Mouse (Mus musculus): ENCODE measurements around the gene Ppm1j.
"Not testable (repeated sequence)": the region's sequence is repeated elsewhere in the genome, so short reads cannot be mapped to it uniquely, and the experiment has no call there.

Gene Ppm1j

DNA sequence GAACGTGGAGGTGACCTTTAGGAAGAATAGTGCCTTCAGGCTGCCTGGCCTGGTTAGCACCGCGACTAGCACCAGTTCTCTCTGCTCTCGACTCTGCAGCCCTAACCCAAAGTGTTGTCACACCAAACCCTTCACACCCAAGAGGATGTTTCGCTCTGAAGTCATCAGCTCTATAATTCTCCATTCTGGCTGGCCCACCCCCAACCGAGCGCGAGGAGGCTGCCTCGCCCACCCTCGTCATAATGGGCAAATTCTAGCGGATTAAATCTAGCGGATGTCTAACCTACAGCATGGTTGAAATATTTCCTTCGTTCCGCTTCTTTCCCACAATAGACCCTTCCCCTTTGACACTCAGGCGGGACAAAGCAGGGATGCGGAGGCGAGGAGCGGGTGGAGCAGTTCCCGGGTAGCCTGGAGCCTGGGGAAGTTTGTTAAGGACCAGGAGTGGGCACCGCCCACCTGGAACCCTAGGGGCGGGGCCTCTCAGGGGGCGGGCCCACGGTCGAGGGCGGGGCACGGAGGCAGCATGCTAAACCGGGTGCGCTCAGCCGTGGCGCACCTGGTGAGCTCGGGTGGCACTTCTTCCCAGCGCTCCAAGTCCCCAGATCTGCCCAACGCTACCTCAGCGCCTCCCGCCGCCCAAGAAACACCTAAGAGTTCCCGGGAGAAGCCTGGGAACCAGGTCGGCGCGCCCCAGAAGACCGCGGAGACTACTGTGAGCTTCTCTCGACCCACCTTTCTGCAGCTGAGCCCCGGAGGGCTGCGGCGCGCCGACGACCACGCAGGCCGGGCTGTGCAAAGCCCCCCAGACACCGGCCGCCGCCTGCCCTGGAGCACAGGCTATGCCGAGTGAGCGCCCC, at the start of gene Ppm1j:
TSS of gene Ppm1j (plus strand) at position 496 of the 860 bp plus-strand sequence.
- peak; percentile 80 for DNase-seq (ENCODE audit: low spot score)

DNA sequence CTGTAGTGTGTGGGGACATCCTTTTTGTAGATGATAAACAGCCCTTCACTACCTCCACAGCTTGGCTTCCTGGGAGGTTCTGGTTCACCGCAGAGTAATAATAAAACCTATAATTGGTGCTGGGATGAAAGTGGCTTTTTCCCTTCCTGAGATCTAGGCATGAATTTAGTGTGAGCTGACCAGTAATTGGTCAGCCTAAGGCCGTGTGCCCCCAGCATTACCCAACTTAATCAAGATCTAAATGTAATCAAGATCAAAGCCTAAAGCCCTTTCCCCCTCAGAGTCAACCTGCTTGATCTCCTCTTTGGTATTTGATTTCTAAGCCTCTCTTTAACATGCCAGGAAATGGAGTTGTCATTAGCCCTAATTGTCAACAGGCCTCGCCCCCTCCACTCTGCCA, 47.9 kb upstream of the Ppm1j start:
- DNase-seq (ENCODE audit: low spot score) = no peak

DNA sequence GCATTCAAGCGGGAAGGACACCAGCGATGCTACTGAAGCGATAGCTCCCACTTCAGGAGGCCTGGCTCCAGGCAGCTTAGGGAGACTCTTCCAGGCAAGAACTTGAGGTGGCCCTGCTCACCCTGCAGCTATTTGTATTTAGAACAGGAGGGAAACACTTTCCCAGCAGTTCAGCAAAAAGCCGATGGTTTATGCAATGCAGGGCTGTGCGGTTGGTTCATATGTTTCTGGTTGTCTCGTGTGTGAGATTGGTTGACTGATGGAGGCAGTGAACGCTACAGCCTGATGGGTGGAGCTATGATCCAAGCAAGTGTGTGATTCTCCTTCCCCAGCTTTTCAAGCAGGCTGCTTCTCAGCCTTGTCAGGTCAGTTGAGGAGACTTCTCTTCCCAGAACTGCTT, 46.2 kb upstream of the Ppm1j start:
- DNase-seq (ENCODE audit: low spot score) = no peak

DNA sequence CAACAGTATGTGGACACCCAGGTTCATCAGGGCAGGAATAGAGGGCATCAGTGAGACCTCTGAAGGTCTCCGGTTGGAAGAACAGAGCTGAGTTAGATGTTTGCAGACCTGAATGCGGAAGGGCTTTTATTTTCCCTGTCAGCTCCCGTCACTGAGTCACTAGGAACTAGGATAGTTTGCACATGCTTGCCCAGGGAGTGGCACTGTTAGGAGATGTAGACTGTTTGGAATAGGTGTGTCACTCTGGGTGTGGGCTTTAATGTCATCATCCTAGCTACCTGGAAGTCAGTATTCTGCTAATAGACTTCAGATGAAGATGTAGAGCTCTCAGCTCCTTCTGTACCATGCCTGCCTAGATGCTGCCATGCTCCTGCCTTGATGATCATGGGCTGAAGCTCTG, 38.9 kb upstream of the Ppm1j start:
- DNase-seq (ENCODE audit: low spot score) = no peak

DNA sequence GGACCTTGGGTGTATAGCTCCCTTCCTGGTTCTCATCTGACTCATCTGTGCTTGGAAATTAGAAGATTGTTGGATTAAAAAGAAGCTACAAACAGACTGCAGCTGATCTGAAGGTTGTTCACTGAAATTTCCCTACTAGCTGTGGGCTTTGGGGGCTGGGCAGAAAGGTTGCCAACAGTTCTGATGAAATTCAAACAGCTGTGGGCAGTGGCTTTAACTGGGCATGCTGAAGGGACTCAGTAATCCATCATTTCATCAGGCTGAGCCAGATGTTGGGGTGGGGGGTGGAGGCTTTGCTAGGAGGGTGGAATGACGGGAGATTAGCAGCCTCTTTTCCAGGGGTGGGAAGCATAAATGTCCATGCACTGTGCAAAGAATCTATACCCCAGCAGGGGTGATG, 37.7 kb upstream of the Ppm1j start:
- DNase-seq (ENCODE audit: low spot score) = no peak

DNA sequence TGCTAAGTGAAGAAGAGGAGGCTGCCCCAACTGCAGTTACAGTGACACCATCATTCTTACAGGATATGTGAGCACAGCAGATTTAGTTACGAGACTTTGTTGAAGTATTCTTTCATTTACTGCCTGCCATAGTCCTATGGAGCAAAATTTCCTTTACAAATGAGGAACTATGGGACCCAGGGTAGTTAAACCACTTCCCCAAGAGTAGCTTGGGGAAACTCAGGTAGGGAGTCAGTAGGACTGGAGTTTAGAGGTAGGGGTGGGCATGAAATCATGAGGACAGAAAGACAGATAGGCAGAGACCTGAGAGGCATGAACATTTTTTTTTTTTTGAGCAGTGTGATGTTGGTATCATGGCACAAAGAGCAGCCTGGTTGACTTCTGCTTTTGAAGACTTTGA, 37.0 kb upstream of the Ppm1j start:
- no peak for DNase-seq (ENCODE audit: low spot score)

DNA sequence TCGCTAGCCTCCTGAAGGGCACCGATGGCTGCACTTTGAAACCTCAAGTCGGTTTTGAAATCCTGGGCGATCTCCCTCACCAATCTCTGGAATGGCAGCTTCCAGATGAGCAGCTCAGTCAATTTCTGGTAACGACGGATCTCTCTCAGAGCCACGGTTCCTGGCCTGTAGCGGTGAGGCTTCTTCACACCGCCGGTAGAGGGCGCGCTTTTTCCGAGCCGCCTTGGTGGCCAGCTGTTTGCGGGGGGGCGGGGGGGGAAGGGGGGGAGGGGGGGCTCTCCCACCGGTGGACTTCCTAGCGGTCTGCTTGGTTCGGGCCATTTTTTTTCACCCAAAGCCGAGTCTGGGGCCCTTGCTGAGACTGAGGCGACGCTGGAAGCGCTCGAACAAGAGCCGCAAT, 28.0 kb upstream of the Ppm1j start:
- peak; percentile 65 for DNase-seq (ENCODE audit: low spot score)

DNA sequence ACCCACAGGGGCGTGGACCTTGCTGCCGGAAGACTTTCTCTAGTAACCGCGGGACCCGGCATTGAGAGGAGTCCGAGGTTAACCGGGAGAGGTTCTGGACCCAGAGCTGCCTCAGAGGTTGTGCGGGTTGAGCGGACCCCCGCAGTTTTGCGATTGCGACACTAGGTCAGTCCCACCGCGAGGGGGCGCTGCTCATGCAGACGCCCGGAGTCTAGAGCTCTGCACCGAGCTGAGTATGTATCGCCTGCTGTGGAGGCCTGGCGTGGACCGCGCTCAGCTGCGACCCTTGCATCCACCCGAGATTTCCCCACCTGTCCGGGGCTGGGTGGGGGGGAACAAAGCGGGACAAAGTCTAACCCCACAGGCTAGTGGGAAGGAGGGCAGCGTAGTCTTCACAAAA, 22.4 kb upstream of the Ppm1j start:
- peak; percentile 87 for DNase-seq (ENCODE audit: low spot score)

DNA sequence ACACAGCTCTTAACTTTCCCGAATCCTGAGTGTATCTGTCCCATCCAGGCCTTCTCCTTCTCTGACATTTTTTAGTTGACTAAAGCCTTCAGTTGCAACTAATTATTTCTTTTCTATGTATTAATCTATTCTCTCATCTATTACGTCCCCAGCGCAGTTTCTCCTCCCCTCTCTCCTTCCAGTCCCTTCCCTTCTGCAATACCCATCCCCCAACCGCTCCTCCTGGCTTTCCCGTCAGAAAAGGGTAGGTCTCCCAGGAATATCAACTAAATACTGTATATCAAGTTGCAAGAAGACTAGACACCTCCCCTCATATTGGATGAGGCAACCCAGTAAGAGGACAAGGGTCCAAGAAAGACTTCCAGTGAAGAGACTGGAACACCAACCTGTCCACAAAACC, 22.0 kb upstream of the Ppm1j start:
- DNase-seq (ENCODE audit: low spot score) = no peak

DNA sequence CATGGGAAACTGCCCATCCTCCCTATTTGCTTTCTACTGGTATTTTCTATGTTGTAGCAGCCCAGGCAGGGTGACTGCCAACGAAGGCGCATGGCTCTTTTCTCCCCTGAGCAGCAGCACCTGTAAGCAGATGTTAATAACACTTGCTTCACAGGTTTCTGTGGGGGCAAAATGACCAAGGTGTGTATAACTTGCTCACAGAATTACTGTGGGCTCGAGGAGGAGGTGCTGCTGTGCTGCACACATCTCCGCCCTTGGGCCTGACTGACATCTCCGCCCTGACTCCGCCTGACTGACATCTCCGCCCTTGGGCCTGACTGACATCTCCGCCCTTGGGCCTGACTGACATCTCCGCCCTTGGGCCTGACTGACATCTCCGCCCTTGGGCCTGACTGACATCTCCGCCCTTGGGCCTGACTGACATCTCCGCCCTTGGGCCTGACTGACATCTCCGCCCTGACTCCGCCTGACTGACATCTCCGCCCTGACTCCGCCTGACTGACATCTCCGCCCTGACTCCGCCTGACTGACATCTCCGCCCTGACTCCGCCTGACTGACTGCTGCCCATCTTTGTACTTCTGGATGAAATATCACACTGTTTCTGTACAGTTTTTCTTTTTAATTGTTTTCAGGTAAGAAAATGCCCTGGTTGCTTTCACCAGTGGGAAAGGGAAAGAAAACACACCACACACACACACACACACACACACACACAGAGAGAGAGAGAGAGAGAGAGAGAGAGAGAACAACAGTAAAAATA, 18.6 kb upstream of the Ppm1j start:
- DNase-seq (ENCODE audit: low spot score) = not testable (repeated sequence)

DNA sequence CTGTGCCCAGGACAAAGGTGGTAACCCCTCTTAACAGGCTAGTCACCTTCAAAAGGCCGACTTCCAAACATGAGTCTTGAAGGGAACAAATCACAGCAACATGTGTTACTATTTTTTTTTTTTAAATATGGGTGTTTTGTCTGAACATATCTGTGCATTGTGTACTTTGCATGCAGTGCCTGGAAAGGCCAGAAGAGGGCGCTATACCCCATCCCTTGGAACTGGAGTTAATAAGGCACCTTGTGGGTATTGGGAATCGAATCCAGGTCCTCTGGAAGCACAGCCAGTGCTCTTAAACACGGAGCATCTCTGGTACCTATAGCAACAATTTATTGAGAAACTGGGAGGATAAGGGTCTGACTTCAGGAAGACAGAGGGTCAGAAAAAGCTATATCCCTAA, 15.8 kb upstream of the Ppm1j start:
- peak; percentile 67 for DNase-seq (ENCODE audit: low spot score)

DNA sequence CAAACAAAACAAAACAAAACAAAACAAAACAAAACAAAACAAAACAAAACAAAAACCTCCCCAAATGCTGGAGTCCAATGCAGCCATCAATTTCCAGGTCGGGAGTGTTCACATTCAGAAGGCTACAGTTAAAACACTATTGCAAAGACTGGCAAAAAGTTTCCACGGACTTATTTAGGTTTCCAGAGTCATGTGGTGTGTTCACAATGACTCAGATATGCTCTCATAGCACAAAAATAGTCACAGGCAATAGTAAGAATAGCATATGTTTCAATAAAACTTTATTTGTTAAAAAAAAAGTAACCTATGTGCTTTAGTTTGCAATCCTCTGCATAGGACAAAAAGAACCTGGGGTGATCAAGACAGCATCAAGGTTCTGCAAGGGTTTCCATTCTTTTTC, 13.7 kb upstream of the Ppm1j start:
- DNase-seq (ENCODE audit: low spot score) = no peak

DNA sequence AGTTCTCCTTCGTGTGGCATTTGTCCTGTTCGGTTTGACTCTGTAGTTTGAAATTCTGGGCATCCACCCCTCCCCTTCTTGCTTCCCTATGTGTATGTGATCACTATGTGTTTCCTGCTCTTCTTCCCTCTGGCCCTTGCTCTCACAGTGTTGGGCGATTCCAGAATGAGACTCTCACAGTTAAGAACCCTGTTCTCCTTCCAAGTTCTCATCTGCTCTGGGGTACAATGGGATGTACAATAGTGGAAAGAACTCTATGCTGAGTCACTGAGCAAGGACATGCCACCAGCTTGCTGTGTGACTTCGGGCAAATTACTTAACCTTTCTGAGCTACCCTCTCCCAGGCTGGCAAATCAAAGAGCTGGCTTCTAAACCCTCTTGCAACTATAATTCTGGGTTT, 13.1 kb upstream of the Ppm1j start:
- DNase-seq (ENCODE audit: low spot score) = no peak

DNA sequence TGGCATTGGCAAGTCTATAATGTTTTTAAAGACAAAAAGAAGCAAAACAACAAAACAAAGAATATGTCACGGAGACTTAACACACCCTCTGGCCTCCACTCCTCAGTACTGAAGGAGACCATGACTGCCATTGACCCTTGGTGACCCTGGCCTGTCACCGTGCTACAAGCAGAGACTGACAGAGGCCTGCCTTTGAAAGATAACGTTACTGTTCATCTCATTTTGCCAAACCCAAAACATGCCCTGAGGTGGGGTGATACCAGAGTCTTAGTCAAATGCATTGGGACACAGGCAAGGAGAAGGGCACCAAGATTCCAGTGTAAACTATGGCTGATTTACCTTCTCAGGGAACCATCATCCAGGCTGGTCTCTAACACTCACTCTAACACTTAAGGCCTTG, 11.7 kb upstream of the Ppm1j start:
- no peak for DNase-seq (ENCODE audit: low spot score)

DNA sequence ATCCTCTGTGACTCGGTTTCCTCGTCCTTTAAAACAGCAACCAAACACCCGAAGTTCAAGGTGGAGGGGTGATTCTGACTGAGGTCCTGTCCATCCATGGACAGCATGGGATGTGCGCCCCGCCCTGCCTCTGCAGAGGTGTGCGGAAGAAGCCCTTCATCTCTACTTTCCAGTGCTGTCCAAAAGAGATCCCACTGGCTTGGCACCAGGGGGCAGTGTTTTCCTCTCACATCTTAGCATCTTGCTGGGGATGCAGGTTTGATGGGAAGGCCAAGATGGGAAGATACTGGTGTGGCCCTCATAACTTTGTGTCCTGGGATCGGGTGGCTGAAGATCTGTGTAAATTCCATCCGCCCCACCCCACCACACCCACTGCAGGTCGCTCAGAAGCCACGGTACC, 10.8 kb upstream of the Ppm1j start:
- peak; percentile 74 for DNase-seq (ENCODE audit: low spot score)

DNA sequence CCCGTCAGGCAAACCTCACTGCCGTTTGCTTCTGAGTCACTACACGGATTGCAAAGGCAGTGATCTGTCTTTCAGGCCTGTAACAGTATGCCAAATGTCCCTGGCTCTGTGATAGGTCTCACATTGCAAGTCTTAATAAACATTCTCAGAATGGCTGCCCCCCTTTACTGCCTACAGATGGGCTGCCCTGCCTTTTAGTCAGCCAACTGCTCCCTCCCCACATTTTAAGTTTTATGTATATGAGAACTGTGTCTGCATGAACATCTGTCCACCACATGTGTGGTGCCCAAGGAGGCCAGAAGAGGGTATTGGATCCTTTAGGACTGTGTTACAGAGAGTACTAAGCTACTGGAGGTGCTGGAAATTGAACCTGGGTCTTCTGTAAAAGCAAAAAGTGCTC, 9.9 kb upstream of the Ppm1j start:
- no peak for DNase-seq (ENCODE audit: low spot score)

DNA sequence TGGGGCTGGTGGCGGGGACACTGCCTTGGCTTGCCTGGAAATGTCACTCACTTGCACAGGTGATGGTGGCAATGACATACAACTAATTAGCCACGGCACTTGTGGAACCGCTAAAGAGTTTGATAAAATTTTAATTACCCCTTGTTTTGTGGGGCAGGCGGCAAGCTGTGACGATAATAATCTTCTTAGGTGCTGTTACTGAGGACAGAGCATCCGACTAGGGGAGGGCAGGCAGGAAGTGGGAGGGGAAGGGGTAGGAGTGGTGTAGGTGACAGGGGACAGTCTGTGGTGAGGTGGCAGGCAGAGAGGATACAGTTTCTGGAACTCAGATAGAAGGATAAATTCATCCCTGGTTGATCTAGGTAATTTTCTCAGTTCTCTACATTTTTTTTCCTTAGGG, 9.4 kb upstream of the Ppm1j start:
- DNase-seq (ENCODE audit: low spot score) = no peak

DNA sequence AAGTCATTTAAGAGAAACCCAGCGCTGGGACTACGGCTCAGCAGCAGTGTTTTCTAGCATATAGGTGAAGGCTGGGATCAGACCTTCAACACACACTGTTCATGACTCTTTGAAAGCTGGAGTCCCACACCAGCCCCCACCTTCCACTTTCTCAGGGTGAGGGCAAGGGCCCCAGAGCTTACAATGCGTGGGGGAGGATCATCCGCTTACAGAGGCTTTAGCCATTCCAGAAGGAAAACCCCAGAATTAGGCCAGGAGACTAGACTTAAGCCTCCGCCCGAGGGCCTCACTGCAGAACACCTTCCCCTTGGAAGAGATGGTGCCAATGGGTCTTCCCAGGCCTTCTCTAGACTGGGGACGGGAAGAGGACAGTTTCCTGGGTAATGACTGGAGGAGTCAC, 7.6 kb upstream of the Ppm1j start:
- no peak for DNase-seq (ENCODE audit: low spot score)

DNA sequence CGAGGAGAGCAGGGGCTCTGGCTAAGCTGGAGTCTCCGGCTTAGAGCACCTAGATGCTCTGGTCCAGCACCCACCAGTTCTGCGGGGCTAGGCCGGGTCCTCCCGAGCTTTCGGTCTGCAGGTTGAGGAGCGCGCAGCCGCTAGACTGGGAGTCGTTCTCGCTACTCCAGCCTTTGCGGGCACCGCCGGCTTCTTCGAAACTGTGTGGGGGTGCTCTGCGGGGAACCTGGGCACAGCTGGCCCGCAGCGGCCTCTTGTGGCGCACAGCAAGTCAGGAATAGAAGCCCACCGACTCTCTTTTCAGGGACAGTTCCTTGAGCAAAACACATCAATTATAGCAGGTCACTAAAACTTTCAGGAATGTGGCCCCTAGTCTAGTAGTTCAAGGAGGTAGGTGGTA, 3.5 kb upstream of the Ppm1j start:
- no peak for DNase-seq (ENCODE audit: low spot score)

DNA sequence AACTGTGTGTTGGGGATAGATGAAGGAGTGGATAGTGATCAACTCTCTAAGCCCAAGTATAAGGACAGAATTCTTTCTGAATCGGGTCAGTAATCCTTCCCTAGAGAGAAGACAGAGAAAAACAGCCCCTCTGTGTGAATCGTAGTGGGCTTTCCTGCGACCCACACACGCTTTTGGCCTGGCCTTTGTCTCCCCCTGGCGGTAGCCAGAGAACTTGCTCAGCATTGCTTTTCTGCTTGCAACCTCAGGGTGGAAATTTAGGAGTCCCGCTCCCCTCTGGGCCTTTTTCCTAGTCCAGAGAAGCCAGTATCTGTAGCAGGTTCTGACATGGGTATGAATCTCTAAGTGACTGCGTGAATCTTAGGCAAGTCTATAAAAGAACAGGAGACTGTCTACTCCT, 907 bp upstream of the Ppm1j start:
- peak; percentile 83 for DNase-seq (ENCODE audit: low spot score)

DNA sequence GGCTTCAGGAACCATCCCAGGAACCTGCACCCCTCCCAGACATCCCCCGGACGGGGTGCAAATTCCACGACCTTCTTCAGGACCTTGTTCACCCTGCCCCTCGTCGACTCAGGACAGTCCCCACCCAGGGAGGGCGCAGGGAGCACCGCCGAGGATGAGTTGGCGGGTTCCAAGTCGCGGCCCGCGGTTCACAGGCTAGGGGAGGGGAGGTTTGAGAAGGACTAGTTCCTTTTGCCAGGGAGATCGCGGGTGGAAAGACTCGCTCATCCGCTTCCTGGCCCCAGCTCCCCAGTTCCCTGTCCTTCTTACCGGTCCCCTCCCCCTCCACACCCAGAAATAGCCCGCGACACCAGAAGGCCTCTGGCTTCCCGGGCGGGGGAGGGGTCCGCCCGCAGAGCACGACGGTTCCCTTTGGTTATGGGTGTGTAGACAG, 631 bp downstream of the Ppm1j start, which contains the start of gene Fam19a3:
TSS of gene Fam19a3 (minus strand) at position 370 of the 433 bp plus-strand sequence.
- no peak for DNase-seq (ENCODE audit: low spot score)

DNA sequence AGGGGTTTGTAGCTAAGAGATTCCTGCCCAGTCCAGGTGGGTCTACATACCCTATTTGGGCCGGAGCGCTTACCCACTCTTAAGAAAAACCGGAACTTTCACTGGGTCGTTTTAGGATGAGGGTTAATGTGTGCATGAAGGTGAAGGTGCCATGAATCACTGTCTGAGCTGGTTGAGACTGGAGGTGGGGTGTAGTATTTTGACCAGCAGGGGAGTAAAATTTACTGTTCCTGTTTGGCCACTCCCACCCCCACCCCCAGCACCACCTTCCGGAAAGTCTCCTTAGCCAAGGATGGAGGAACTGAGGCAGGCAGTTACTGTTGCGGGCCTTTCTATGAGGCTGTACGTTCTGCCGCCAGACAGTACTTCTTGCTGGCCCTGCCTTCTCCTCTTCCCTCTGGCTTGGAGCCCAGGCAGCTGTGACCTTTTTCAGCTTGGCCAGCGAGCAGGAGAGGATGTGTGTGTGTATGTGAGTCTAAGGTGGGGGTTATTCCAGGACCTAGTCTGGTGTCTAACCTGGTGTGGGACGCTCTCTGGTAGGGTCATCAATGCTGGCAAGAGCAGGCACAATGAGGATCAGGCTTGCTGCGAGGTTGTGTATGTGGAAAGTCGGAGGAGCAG, 1.3 kb downstream of the Ppm1j start:
- DNase-seq (ENCODE audit: low spot score) = peak; percentile 76

DNA sequence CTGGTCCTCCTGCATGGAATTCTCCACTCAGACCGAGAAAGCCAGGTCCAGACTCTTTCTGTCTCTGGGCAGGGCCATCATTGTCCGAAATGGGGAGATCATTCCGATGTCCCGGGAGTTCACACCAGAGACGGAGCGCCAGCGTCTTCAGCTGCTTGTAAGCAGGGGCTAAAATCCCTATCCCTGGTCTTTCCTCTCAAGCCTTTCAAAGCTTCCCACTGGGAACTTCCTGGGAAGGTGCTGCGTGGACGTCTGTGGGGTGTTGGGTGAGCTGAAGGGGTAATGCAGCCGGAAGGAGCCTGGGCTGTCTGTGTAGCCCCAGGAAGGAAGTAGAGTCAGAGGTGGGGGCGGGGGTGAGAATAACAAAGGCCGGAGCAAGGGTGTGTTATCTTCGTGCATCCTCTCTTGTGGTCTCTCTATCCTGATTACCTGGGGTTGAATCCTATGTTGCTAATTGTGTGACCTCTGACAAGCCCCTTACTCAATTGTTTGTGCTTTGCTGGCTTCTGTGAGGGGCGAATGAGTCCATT, 3.2 kb downstream of the Ppm1j start:
- DNase-seq (ENCODE audit: low spot score) = no peak

Data from testis, postnatal 10 days (tissue).